Mouse (Mus musculus): ENCODE measurements around the gene Olfr912. TPM values are rescaled to one million over a fixed set of nuclear protein-coding genes. Genes with fewer than 3 reads are reported as not detected.

The Olfr912 gene
- not detected in 2 replicates for polyA plus RNA-seq (2014; fragmentation: Nextera tagmentation; extraction: Ambion mirVana)

GRCm38 (mm10) chr9:38579878-38580277 is at the start of gene Olfr912:
Olfr912 (plus strand) TSS chr9:38580178.
- Histone ChIP-seq H3K36me3 (ENCODE audit: control insufficient read depth, insufficient read depth, low read length) (no peaks in the 10 kb centered on the region), H3K4me1 (ENCODE audit: control insufficient read depth, insufficient read depth, low read length) (no peaks in the 10 kb centered on the region)
- 79% methylated on average over 1 of the region's 1 CpGs for WGBS

GRCm38 (mm10) chr9:38537549-38537948 is 42.4 kb upstream of the Olfr912 start, which contains the start of gene Olfr910:
Olfr910 (plus strand) TSS chr9:38537849.
- Histone ChIP-seq H3K9ac (ENCODE audit: low read length) (no peak within 1 kb of the TSS), H3K36me3 (ENCODE audit: control insufficient read depth, insufficient read depth, low read length) (no peaks in the 10 kb centered on the region), H3K9me3 (ENCODE audit: control insufficient read depth, low read length) (no peaks in the 10 kb centered on the region), H3K4me2 (ENCODE audit: low read depth, severe bottlenecking) (no peak within 1 kb of the TSS), H3K27me3 (ENCODE audit: control insufficient read depth, insufficient read depth, low read length) (no peaks in the 10 kb centered on the region), H3K27ac (replicated peaks; ENCODE audit: low read depth, low read length) (no peak within 1 kb of the TSS), H3K4me3 (ENCODE audit: low read depth, low read length) (no peak within 1 kb of the TSS), H3K4me1 (ENCODE audit: control insufficient read depth, insufficient read depth, low read length) (no peaks in the 10 kb centered on the region)
- WGBS, result 90% methylated on average over 2 of the region's 2 CpGs
- DNase-seq (ENCODE audit: low spot score), result no peak
- ATAC-seq (ENCODE audit: insufficient number of reproducible peaks, low FRiP score, low TSS enrichment, low read depth), result no peak

More at GRCm38 (mm10) chr9:38579878-38580277, at the start of gene Olfr912:
- Histone ChIP-seq H3K27ac (replicated peaks; ENCODE audit: low read depth, low read length) (no peak within 1 kb of the TSS), H3K9ac (ENCODE audit: low read length) (no peak within 1 kb of the TSS), H3K27me3 (ENCODE audit: control insufficient read depth, insufficient read depth, low read length) (no peaks in the 10 kb centered on the region), H3K4me3 (ENCODE audit: low read depth, low read length) (no peak within 1 kb of the TSS), H3K4me2 (ENCODE audit: low read depth, severe bottlenecking) (no peak within 1 kb of the TSS), H3K9me3 (ENCODE audit: control insufficient read depth, low read length) (no peaks in the 10 kb centered on the region)
- DNase-seq (ENCODE audit: low spot score) (no peak), ATAC-seq (ENCODE audit: insufficient number of reproducible peaks, low FRiP score, low TSS enrichment, low read depth) (no peak)

- no peak overlapping the region for H3K9ac ChIP-seq (ENCODE audit: low read length)
- no peaks in the 10 kb centered on the region for H3K9me3 ChIP-seq (ENCODE audit: control insufficient read depth, low read length)
- no peaks in the 10 kb centered on the region for H3K36me3 ChIP-seq (ENCODE audit: control insufficient read depth, insufficient read depth, low read length)
- ATAC-seq (ENCODE audit: insufficient number of reproducible peaks, low FRiP score, low TSS enrichment, low read depth), result no peak
- H3K27ac ChIP-seq (replicated peaks; ENCODE audit: low read depth, low read length), result no peak overlapping the region
- H3K4me3 ChIP-seq (ENCODE audit: low read depth, low read length), result no peak overlapping the region
- DNase-seq (ENCODE audit: low spot score), result no peak
- H3K4me2 ChIP-seq (ENCODE audit: low read depth, severe bottlenecking), result no peak overlapping the region
- WGBS, result 52% methylated on average over 1 of the region's 1 CpGs
- no peaks in the 10 kb centered on the region for H3K27me3 ChIP-seq (ENCODE audit: control insufficient read depth, insufficient read depth, low read length)
- H3K4me1 ChIP-seq (ENCODE audit: control insufficient read depth, insufficient read depth, low read length), result no peaks in the 10 kb centered on the region
Observed at GRCm38 (mm10) chr9:38591056-38591455, 11.1 kb downstream of the Olfr912 start.

- Histone ChIP-seq H3K27ac (replicated peaks; ENCODE audit: low read depth, low read length) (no peak within 1 kb of the TSS), H3K27me3 (ENCODE audit: control insufficient read depth, insufficient read depth, low read length) (no peaks in the 10 kb centered on the region), H3K9ac (ENCODE audit: low read length) (no peak within 1 kb of the TSS), H3K9me3 (ENCODE audit: control insufficient read depth, low read length) (no peaks in the 10 kb centered on the region), H3K4me2 (ENCODE audit: low read depth, severe bottlenecking) (no peak within 1 kb of the TSS), H3K4me1 (ENCODE audit: control insufficient read depth, insufficient read depth, low read length) (no peaks in the 10 kb centered on the region), H3K4me3 (ENCODE audit: low read depth, low read length) (no peak within 1 kb of the TSS), H3K36me3 (ENCODE audit: control insufficient read depth, insufficient read depth, low read length) (no peaks in the 10 kb centered on the region)
- DNase-seq (ENCODE audit: low spot score) (no peak), ATAC-seq (ENCODE audit: insufficient number of reproducible peaks, low FRiP score, low TSS enrichment, low read depth) (no peak)
- WGBS, result 61% methylated on average over 2 of the region's 2 CpGs
Observed at GRCm38 (mm10) chr9:38592459-38592858, 12.5 kb downstream of the Olfr912 start, which contains the start of gene Olfr913. Olfr913 (plus strand) TSS chr9:38592759.

GRCm38 (mm10) chr9:38604802-38605201 is 24.8 kb downstream of the Olfr912 start, which contains the start of gene Olfr914:
Olfr914 (plus strand) TSS chr9:38605102.
- Histone ChIP-seq H3K4me1 (ENCODE audit: control insufficient read depth, insufficient read depth, low read length) (no peaks in the 10 kb centered on the region), H3K27ac (replicated peaks; ENCODE audit: low read depth, low read length) (no peak within 1 kb of the TSS), H3K9me3 (ENCODE audit: control insufficient read depth, low read length) (no peaks in the 10 kb centered on the region), H3K9ac (ENCODE audit: low read length) (no peak within 1 kb of the TSS), H3K4me2 (ENCODE audit: low read depth, severe bottlenecking) (no peak within 1 kb of the TSS), H3K36me3 (ENCODE audit: control insufficient read depth, insufficient read depth, low read length) (no peaks in the 10 kb centered on the region), H3K4me3 (ENCODE audit: low read depth, low read length) (no peak within 1 kb of the TSS), H3K27me3 (ENCODE audit: control insufficient read depth, insufficient read depth, low read length) (no peaks in the 10 kb centered on the region)
- 71% methylated on average over 2 of the region's 2 CpGs for WGBS
- DNase-seq (ENCODE audit: low spot score) (no peak), ATAC-seq (ENCODE audit: insufficient number of reproducible peaks, low FRiP score, low TSS enrichment, low read depth) (no peak)

GRCm38 (mm10) chr9:38632406-38632805 is 52.4 kb downstream of the Olfr912 start:
- Histone ChIP-seq H3K9ac (ENCODE audit: low read length) (no peak overlapping the region), H3K4me2 (ENCODE audit: low read depth, severe bottlenecking) (no peak overlapping the region), H3K4me1 (ENCODE audit: control insufficient read depth, insufficient read depth, low read length) (no peaks in the 10 kb centered on the region), H3K36me3 (ENCODE audit: control insufficient read depth, insufficient read depth, low read length) (no peaks in the 10 kb centered on the region), H3K27me3 (ENCODE audit: control insufficient read depth, insufficient read depth, low read length) (no peaks in the 10 kb centered on the region), H3K4me3 (ENCODE audit: low read depth, low read length) (no peak overlapping the region), H3K9me3 (ENCODE audit: control insufficient read depth, low read length) (no peaks in the 10 kb centered on the region), H3K27ac (replicated peaks; ENCODE audit: low read depth, low read length) (no peak overlapping the region)
- WGBS, result 83% methylated on average over 4 of the region's 4 CpGs
- DNase-seq (ENCODE audit: low spot score), result no peak
- ATAC-seq (ENCODE audit: insufficient number of reproducible peaks, low FRiP score, low TSS enrichment, low read depth), result no peak

Other genes starting within 250 kb of the Olfr912 start
- gene Olfr898, start 231.8 kb upstream of the Olfr912 start, polyA plus RNA-seq (2014; fragmentation: Nextera tagmentation; extraction: Ambion mirVana), result not detected in 2 replicates
- gene Olfr250, start 213.3 kb upstream of the Olfr912 start, polyA plus RNA-seq (2014; fragmentation: Nextera tagmentation; extraction: Ambion mirVana), result not detected in 2 replicates
- gene Olfr251, start 203.1 kb upstream of the Olfr912 start, polyA plus RNA-seq (2014; fragmentation: Nextera tagmentation; extraction: Ambion mirVana), result not detected in 2 replicates
- gene Olfr147, start 178.5 kb upstream of the Olfr912 start, polyA plus RNA-seq (2014; fragmentation: Nextera tagmentation; extraction: Ambion mirVana), result not detected in 2 replicates
- not detected in 2 replicates for gene Olfr901, start 150.7 kb upstream of the Olfr912 start, polyA plus RNA-seq (2014; fragmentation: Nextera tagmentation; extraction: Ambion mirVana)
- gene Olfr902, start 132.5 kb upstream of the Olfr912 start, polyA plus RNA-seq (2014; fragmentation: Nextera tagmentation; extraction: Ambion mirVana), result not detected in 2 replicates
- not detected in 2 replicates for gene Olfr904, start 117.0 kb upstream of the Olfr912 start, polyA plus RNA-seq (2014; fragmentation: Nextera tagmentation; extraction: Ambion mirVana)
- gene Olfr905, start 109.1 kb upstream of the Olfr912 start, polyA plus RNA-seq (2014; fragmentation: Nextera tagmentation; extraction: Ambion mirVana), result not detected in 2 replicates
- gene Olfr906, start 93.1 kb upstream of the Olfr912 start, polyA plus RNA-seq (2014; fragmentation: Nextera tagmentation; extraction: Ambion mirVana), result not detected in 2 replicates
- gene Olfr907, start 84.4 kb upstream of the Olfr912 start, polyA plus RNA-seq (2014; fragmentation: Nextera tagmentation; extraction: Ambion mirVana), result not detected in 2 replicates
- not detected in 2 replicates for gene Olfr911-ps1, start 58.6 kb upstream of the Olfr912 start, polyA plus RNA-seq (2014; fragmentation: Nextera tagmentation; extraction: Ambion mirVana)
- not detected in 2 replicates for gene Olfr910, start 42.3 kb upstream of the Olfr912 start, polyA plus RNA-seq (2014; fragmentation: Nextera tagmentation; extraction: Ambion mirVana)
- not detected in 2 replicates for gene Olfr913, start 12.6 kb downstream of the Olfr912 start, polyA plus RNA-seq (2014; fragmentation: Nextera tagmentation; extraction: Ambion mirVana)
- not detected in 2 replicates for gene Olfr914, start 24.9 kb downstream of the Olfr912 start, polyA plus RNA-seq (2014; fragmentation: Nextera tagmentation; extraction: Ambion mirVana)
- not detected in 2 replicates for gene Olfr916, start 79.7 kb downstream of the Olfr912 start, polyA plus RNA-seq (2014; fragmentation: Nextera tagmentation; extraction: Ambion mirVana)
- gene Olfr917, start 85.7 kb downstream of the Olfr912 start, polyA plus RNA-seq (2014; fragmentation: Nextera tagmentation; extraction: Ambion mirVana), result not detected in 2 replicates
- not detected in 2 replicates for gene Olfr918, start 94.4 kb downstream of the Olfr912 start, polyA plus RNA-seq (2014; fragmentation: Nextera tagmentation; extraction: Ambion mirVana)
- gene Olfr919, start 123.5 kb downstream of the Olfr912 start, polyA plus RNA-seq (2014; fragmentation: Nextera tagmentation; extraction: Ambion mirVana), result not detected in 2 replicates
- 10.2 and 11.9 TPM in 2 replicates for gene Vwa5a, start 138.1 kb downstream of the Olfr912 start, polyA plus RNA-seq (2014; fragmentation: Nextera tagmentation; extraction: Ambion mirVana)
- gene Olfr920, start 172.1 kb downstream of the Olfr912 start, polyA plus RNA-seq (2014; fragmentation: Nextera tagmentation; extraction: Ambion mirVana), result 0.03 TPM in 1 of 2 replicates, not detected in the other
- gene Olfr921, start 192.9 kb downstream of the Olfr912 start, polyA plus RNA-seq (2014; fragmentation: Nextera tagmentation; extraction: Ambion mirVana), result not detected in 2 replicates
- not detected in 2 replicates for gene Olfr922, start 234.4 kb downstream of the Olfr912 start, polyA plus RNA-seq (2014; fragmentation: Nextera tagmentation; extraction: Ambion mirVana)
- gene Olfr923, start 246.4 kb downstream of the Olfr912 start, polyA plus RNA-seq (2014; fragmentation: Nextera tagmentation; extraction: Ambion mirVana), result not detected in 2 replicates

Data from limb, embryonic 11.5 days (tissue).